ENCODE assay signal across 23 mouse cellular contexts in genomic region chr10:60357901-60358300, GRCm38 (mm10). TPM values are rescaled to one million over a fixed set of nuclear protein-coding genes. Genes with fewer than 3 reads are reported as not detected.
DNase-seq lines count a peak whose midpoint lies in the region; ATAC-seq lines count a peak whose summit lies in the region.
"Had no signal": no experiment of that assay in that cellular context is flagged by ENCODE, and none has a peak within 500 bp of the region (broad histone marks: within the 10 kb centered on the region; RNA-seq: fewer than 3 reads in every experiment).

No protein-coding gene starts in this region.

- 89% methylated on average over 14 of the region's 14 CpGs for whole genome bisulfite sequencing in midbrain, embryonic 11.5 days
- 92% methylated on average over 14 of the region's 14 CpGs for WGBS in midbrain, embryonic 13.5 days

- no peak overlapping the region for H3K4me3 ChIP-seq in midbrain, embryonic 11.5 days (ENCODE audit: low read depth, low read length)
- no peak overlapping the region for H3K4me3 ChIP-seq in midbrain, embryonic 13.5 days (replicated peaks)
- H3K4me3 ChIP-seq: embryonic facial prominence, embryonic 12.5 days; forebrain, embryonic 13.5 days; forebrain, embryonic 15.5 days had no signal

- H3K4me1 ChIP-seq in midbrain, embryonic 11.5 days (ENCODE audit: control insufficient read depth, insufficient read depth, low read length): no peaks in the 10 kb centered on the region
- H3K4me1 ChIP-seq in midbrain, embryonic 13.5 days (replicated peaks): peaks cover 15% of the 10 kb centered on the region; the same call in 1 of the 2 replicates
- H3K4me1 ChIP-seq: forebrain, embryonic 15.5 days had no signal

- no peak overlapping the region for H3K9ac ChIP-seq in midbrain, embryonic 11.5 days (ENCODE audit: low read length)
- H3K9ac ChIP-seq in midbrain, embryonic 13.5 days (replicated peaks): no peak overlapping the region
- H3K9ac ChIP-seq: embryonic facial prominence, embryonic 12.5 days; forebrain, embryonic 13.5 days; forebrain, embryonic 15.5 days; forebrain, postnatal 0 days had no signal

- no peak overlapping the region for H3K27ac ChIP-seq in midbrain, embryonic 11.5 days (ENCODE audit: low read depth, low read length)
- no peak overlapping the region for H3K27ac ChIP-seq in midbrain, embryonic 13.5 days
- H3K27ac ChIP-seq: embryonic facial prominence, embryonic 12.5 days; forebrain, embryonic 13.5 days; forebrain, embryonic 15.5 days had no signal

- intact Hi-C loops in heart, postnatal 10 days (cut with DNase I): no loop called here

- no peaks in the 10 kb centered on the region for H3K36me3 ChIP-seq in midbrain, embryonic 11.5 days (ENCODE audit: control insufficient read depth, insufficient read depth, low read length)
- no peaks in the 10 kb centered on the region for H3K36me3 ChIP-seq in midbrain, embryonic 13.5 days
- H3K36me3 ChIP-seq: embryonic facial prominence, embryonic 12.5 days; forebrain, embryonic 15.5 days had no signal

- no peaks in the 10 kb centered on the region for H3K27me3 ChIP-seq in midbrain, embryonic 11.5 days (ENCODE audit: control insufficient read depth, insufficient read depth, low read length)
- no peaks in the 10 kb centered on the region for H3K27me3 ChIP-seq in midbrain, embryonic 13.5 days
- H3K27me3 ChIP-seq: embryonic facial prominence, embryonic 12.5 days; forebrain, embryonic 13.5 days; forebrain, embryonic 15.5 days had no signal

- no peak overlapping the region for H3K4me2 ChIP-seq in midbrain, embryonic 11.5 days
- no peak overlapping the region for H3K4me2 ChIP-seq in midbrain, embryonic 13.5 days (replicated peaks)
- H3K4me2 ChIP-seq: embryonic facial prominence, embryonic 12.5 days; forebrain, embryonic 13.5 days; forebrain, embryonic 15.5 days had no signal

- no peak for ATAC-seq in midbrain, embryonic 11.5 days (ENCODE audit: low FRiP score)
- no peak for ATAC-seq in midbrain, embryonic 13.5 days
- ATAC-seq: forebrain, embryonic 13.5 days; forebrain, embryonic 15.5 days; forebrain, postnatal 0 days had no signal

- no peaks in the 10 kb centered on the region for H3K9me3 ChIP-seq in midbrain, embryonic 11.5 days (ENCODE audit: control insufficient read depth, low read length)
- H3K9me3 ChIP-seq in midbrain, embryonic 13.5 days: no peaks in the 10 kb centered on the region
- H3K9me3 ChIP-seq: embryonic facial prominence, embryonic 12.5 days; forebrain, embryonic 13.5 days; forebrain, embryonic 15.5 days had no signal

- DNase-seq in heart, adult 11 months: peak; percentile 91
- no peak for DNase-seq in heart, postnatal 10 days
- peak; percentile 72 for DNase-seq in midbrain, embryonic 11.5 days (ENCODE audit: low spot score, missing footprints)
- no peak for DNase-seq in layer of hippocampus, adult 11-12 months (ENCODE audit: low spot score)
- DNase-seq: cerebellum, adult 11 months; cerebellum, adult 18-20 months; cerebellum, adult 8-10 months; cerebellum, adult 9-11 months; cerebellum, postnatal 14 days; cerebellum, postnatal 36 days; embryo, embryonic 11 days; forebrain, postnatal 0 days had no signal

RNA-seq across cellular contexts. Expression of gene Vsir, which starts 11.2 kb away (rescaled TPM):
- 10 to 100 TPM; 20.4 to 27.3 TPM for total RNA-seq in heart, postnatal 10 days (2021)
- polyA plus RNA-seq in midbrain, embryonic 11.5 days (2014; fragmentation: Nextera tagmentation; extraction: Ambion mirVana): 1.7 and 2.3 TPM in 2 replicates
- 1.6 and 1.7 TPM in 2 replicates for polyA plus RNA-seq in midbrain, embryonic 13.5 days (2015; fragmentation: Nextera tagmentation; extraction: Ambion mirVana)

RNA-seq across cellular contexts. Expression of gene Gm17455, which starts 41.6 kb away (rescaled TPM):
- total RNA-seq in heart, postnatal 10 days (2021): not detected
- polyA plus RNA-seq in midbrain, embryonic 11.5 days (2014; fragmentation: Nextera tagmentation; extraction: Ambion mirVana): 3.0 and 3.7 TPM in 2 replicates
- 4.9 and 7.9 TPM in 2 replicates for polyA plus RNA-seq in midbrain, embryonic 13.5 days (2015; fragmentation: Nextera tagmentation; extraction: Ambion mirVana)
- total RNA-seq: adrenal gland, adult 2 months; adrenal gland, postnatal 10 days; adrenal gland, postnatal 25 days; adrenal gland, postnatal 4 days; common myeloid progenitor, adult 5-6 weeks; MEL had no signal
- polyA plus RNA-seq: C2C12 had no signal

Comparison
In these comparisons a context has a peak if more than half of its experiments do, and no peak if none do; other contexts are left out.
1. DNase-seq: peak in heart, adult 11 months (single experiment) and midbrain, embryonic 11.5 days (single experiment); none in heart, postnatal 10 days (0 of 2) and layer of hippocampus, adult 11-12 months (single experiment).